Mouse (Mus musculus) R1 (cell line): Measurements from ENCODE around the gene Cct4.

ENCODE experiments used
- DNase-seq: peaks from one replicate; pipeline ENCODE4 v3.0.0-alpha.2; 2018; ENCODE audit warnings: low read depth, low spot score

Gene Cct4

GRCm38 (mm10) chr11:22982846-22983245, 7.5 kb upstream of the Cct4 start:
- no peak for DNase-seq

DNA sequence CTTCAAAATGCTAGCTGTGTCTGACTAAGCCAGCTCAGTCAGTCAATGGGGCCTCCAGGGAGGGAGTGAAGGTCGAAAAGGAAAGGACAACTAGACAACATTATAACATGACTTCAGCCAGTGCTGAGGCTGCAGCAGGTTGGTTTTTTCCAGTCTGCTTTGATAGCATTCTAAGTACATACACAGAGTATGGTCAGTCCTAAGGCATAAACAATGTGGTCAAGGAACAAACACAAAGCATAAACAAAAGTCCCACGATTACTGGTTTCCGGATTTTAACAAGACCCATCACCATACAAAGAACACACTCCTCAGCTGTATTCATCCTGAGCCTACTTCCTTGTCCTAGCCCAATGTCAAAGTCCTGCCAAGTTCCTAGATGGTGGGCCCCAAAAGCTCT, 4.8 kb upstream of the Cct4 start:
- no peak for DNase-seq

- DNase-seq = peak; percentile 76
Measured at GRCm38 (mm10) chr11:22987357-22987756, 3.0 kb upstream of the Cct4 start.

GRCm38 (mm10) chr11:22989786-22990185, 533 bp upstream of the Cct4 start:
- no peak for DNase-seq

DNA sequence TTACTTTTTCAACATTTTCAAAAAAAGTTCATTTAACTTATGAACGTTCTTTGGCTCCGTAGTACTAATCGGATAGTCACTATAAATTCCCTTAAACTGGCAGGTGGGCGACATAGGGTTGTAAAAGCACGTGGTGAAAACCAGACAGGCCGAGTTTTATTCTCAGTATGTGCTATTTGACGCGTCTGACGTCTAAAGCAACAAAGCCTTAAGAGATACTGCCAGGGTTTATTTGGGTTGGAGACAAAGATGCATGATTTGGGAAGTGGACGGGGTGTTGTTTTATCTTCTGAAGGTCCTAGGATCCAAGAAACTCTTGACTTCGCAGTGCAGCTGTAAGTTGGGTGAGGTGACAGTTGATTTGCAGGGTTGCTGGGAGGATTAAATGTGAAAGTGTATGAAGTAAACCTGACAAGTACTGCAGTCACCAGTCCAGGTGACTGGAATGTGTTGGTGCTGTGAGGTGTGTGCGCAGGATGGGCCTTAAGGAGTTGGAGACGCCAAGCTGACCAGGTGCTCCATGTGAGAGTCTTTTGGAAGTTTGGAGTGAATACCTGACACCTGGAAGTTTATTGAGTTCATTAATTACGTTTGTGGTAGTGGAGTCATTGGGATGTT, 1.0 kb downstream of the Cct4 start:
- peak; percentile 25 for DNase-seq

DNA sequence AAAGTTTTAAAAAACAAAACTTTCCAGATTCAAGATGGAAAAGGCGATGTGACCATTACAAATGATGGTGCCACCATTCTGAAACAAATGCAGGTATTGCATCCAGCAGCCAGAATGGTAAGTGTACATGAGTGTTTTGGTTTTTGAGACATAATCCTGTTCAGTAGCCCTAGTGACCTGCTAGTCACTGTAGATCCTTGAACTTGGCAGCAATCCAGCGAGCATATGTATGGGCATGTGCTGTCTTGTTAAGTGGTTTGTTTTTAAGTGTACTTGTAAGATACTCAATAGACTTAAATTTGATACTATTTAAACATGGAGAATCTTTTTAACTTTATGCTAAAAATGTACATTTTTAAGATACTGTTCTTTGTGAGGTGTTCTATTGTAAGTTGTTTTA, 4.0 kb downstream of the Cct4 start:
- no peak for DNase-seq

- DNase-seq = no peak
Measured at GRCm38 (mm10) chr11:22995461-22995860, 5.1 kb downstream of the Cct4 start.

GRCm38 (mm10) chr11:22998308-22998707, 8.0 kb downstream of the Cct4 start:
- no peak for DNase-seq

- no peak for DNase-seq
Measured at GRCm38 (mm10) chr11:23005276-23005675, 15.0 kb downstream of the Cct4 start.

DNA sequence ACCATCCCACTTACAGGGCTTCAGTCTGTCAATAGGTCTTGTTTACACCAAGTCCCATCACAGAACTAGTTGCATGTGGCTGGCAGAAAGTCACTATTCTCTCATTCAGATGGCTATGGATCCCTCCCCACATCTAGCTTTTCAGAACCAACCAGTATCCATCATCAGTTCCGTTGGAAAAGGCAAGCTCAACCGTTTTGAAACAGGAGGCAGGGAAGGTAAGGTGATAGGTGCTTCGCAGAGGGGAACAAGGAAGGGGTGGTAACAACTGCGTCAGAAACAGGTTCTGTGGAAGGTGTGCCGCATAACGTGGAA, 16.8 kb downstream of the Cct4 start:
- DNase-seq = no peak

- DNase-seq = peak; percentile 98
Measured at GRCm38 (mm10) chr11:23007481-23008180, 17.3 kb downstream of the Cct4 start, which contains the start of gene Fam161a. Gene Fam161a (plus strand): TSS chr11:23007531.

DNA sequence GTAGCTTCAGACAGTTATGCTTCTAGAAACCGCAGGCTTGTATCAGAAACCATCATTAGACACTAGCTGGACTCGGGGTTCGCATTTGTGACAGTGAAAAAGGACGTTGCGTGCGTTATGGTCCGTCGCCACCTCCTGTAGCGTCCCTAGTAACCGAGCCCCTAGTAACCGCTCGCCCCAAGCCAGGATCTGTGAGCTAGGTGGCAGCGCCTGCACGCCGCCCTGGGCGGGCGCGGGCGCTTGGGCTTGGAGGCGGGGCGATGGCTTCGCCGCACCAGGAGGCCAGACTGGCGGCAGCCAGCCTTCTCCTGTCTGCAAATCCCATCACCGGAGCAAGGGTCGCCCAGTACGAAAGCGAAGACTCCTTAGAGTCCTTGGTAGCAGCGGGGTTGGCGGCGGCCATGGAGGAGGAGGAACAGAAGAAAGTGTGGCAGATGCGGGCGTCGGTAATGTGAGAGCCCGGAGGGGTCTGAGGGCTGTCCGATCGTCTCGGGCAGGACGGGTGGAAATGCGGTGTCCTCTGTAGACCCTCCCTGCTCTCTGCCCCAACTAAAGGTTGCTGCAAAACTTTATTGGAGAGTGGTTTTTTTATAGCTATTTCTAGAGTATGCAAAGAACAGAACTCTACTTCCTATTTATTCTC, 18.0 kb downstream of the Cct4 start:
- peak; percentile 92 for DNase-seq

DNA sequence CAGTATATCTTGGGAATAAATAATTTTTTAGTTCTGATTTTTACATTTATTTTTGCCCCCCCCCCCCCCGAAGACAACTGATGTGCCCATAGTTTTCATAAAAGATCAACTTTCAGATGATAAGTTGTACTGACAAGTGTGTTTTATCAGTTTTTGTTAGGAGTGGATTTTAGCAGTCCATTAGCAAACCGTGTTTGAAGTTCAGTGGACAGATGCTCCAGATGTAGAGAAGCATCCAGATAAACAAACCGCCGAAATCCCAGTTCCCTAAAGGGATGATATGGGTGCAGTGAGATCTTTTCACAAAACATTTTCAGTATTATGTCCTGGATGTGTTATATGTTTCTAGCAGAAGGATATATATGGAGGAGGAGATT, 18.5 kb downstream of the Cct4 start:
- no peak for DNase-seq

DNA sequence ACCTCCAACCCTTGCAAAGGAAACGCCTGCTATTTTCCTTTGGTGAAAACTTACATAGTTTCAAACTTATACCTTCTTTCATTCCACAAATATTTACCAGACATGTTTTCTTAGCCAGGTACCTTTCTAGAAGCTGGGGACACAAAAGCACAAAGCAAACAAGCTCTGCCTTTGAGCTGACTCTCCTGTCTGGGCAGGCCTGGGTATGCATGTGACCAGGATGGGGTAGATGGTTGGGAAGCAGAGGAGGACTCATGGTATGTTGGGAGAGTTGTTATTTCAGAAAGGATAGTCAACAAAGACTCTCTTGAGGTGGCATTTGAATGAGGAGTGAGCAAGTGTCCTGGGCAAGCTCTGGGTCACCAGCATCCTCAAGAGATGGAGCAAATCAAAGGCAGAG, 22.8 kb downstream of the Cct4 start:
- no peak for DNase-seq

DNA sequence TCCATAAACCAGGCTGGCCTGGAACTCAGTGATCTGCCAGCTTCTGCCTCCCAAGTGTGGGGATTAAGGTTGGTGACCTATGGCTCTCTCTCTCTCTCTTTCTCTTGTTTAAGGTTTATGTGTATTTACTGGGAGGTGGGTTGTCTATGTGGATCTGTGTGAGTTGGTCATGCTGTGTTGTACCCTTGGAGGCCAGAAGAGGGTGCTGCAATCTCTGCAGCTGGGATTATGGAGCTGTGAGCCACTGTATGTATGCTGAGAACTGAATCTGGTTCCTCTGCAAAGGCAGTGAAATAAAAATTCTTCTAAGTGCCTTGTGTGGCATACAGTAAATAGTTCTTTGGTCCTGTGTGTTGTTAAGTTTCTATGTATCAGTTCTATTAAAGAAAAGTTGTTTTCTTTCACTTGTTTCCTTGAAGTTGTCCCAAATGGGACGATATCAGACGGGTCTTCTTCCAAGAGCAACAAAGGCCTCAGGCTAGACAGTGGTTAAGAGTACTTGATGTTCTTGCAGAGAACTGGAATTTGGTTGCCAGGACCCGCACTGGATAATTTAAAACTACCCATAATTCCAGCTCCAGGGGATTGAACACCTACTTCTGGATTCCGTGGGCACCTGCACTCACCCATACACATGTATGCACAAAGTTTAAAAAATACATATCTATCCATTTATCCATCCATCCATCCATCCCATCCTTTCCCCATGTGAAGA, 23.4 kb downstream of the Cct4 start:
- DNase-seq = peak; percentile 70

DNA sequence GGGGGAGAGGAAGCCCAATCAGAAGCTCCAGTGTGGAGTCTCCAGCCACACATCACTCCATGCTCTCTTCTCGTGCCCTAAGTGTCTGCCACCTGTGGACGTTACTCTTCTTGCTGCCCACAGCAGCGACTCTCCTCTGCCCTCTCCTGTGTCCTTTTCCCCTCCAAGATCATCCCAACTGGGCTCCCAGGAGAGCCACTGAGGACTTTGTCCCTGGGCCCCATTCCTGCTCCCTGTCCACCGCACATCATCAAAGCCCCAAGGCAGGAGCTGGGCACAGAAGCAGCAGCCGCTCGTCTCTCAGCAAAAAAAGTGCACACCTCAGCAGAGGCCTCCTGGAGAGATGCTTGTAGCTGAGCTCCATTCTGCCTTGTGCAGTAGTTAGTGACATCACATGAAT, 24.7 kb downstream of the Cct4 start:
- no peak for DNase-seq

DNA sequence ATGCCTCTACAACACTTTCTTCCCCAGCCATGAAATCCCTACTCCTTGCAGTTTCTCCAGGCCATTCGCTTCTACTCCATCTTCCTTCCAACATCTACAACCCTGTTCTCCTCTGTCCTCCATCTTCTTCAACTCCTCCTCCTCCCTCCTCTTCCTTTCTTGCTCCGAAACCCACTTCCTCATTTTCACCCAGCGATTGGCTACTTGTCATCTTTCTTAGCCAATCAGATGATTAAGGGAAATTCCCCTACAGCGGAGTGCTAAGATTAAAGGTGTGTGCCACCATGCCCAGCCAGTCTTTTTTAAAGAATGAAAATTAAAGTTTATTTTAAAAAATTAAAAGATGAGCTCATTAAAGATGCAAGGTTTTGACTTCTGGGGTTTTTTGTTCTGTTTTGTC, 27.6 kb downstream of the Cct4 start:
- peak; percentile 43 for DNase-seq

GRCm38 (mm10) chr11:23020116-23020770, 29.9 kb downstream of the Cct4 start:
- peak; percentile 53 for DNase-seq

DNA sequence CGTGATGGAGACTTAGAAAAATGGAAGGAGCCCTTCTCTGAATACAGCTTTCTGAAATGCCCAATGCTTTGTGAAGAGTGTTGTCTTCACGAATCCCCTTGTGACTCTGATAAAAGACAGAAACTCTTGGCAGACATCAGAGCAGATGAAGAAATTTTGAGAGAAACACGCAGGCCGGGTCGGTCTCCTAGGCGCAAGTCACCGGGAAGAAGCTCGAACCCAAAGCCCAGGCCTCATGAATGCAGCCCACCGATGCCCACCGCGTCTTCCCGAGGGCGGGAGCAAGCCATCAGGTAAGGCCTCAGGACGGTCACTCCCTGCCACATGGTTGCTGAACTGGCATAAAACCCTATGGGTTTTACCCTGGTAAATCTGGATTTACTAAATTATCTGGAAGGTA, 30.5 kb downstream of the Cct4 start:
- DNase-seq = no peak

DNA sequence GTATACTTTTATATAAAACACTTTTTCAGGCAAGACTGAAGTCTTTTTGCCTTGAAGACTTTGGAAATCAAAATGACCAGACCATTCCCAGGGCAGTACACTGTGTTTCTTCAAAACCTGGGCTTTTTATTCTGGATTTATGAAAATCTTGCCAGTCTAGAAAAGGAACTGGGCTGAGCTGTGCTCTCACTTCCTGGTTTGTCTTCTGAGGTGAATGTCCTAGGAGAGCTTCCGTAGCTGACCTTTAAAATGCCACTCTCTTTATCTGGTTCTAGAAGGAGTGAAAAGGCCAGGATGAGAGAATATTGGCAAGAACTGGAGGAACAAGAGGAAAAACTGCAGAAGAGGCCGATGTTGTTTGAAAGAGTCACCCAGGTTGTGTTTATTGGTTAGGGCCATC, 32.8 kb downstream of the Cct4 start:
- DNase-seq = no peak

GRCm38 (mm10) chr11:23024169-23024568, 33.9 kb downstream of the Cct4 start:
- no peak for DNase-seq

DNA sequence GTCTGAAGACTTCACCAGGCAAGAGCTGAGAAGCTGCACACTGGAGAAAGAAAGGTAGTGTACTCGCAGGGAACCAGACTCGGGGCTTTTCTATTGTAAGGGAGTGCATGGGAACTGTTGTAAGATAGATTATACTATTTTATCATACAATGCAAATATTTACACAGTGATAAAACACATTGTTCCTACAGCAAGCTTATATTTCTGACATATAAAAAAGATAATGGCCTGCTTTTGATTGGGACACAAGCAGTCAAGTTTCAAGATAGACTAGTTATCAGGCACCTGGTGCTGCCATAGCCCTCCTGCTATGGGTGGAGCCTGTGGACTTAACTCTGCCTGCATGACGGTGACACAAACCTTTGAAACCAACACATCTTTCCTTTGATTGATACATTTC, 38.6 kb downstream of the Cct4 start:
- no peak for DNase-seq
